Mouse (Mus musculus) stomach, adult 2 months (tissue): ENCODE measurements around the gene Lamb1. TPM values are rescaled to one million over a fixed set of nuclear protein-coding genes. Genes with fewer than 3 reads are reported as not detected.

ENCODE experiments used
- polyA plus RNA-seq: library from polyadenylated mRNA; depleted of rRNA; stranded (reverse); fragments of >200 nt; gene quantifications from 2 replicates; pipeline ENCODE4 v1.2.3, GENCODE M21; 2012; rRNA removed

Gene Lamb1
- 7.4 and 9.5 TPM in 2 replicates for polyA plus RNA-seq

GRCm38 (mm10) chr12:31265005-31265721 lies at the start of gene Lamb1:
Gene Lamb1, plus strand, starts transcription at chr12:31265234.

GRCm38 (mm10) chr12:31240470-31240869 lies 24.6 kb upstream of the Lamb1 start, which contains the start of gene Gm6993:
Gene Gm6993, plus strand, starts transcription at chr12:31240770.

DNA sequence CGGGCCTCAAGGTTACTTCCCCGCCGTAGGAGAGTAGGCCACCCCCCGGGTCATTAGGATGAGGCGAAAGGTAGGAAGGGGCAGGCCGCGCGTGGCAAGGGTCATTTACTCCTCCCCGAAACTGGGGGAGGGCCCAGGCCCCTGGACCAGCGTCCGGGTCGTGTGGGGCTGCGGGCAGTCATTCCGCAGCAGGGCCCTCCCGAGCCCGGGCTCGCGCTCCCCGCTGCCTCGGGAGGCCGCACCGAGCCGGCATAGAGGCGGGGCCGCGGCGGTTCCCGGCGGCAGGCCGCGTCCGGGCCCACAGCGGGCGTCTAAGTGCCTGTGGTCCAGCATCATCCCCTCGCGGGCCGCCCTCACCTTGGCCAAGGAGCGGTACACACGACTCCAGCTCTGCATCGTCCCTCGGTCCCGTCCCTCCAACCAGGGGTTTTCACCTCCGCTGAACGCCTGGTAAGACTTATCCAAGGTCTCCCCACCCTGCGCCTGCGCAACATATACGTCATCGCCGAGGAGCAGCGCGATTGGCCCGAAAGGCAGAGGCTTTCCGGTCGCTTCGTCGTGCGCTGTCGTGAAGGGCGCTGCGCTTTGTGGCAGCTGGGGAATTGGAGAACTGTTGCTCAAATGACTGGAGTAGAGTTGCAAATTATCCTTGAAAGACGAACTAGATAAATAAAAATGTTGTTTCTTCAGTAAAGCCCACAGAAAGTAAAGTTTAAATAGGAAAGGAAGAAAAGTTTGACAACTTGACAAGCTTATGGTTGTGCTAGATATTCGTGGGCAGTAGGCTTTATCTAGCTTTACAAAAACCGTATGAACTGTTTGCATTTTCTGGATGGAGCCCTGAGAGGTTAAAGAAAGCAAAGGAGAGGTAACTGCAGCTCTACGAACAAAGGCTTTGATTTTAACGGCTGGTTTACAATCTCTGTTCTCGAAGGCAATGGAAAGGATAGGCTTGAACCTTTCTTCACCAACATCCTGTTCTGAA lies 86.2 kb downstream of the Lamb1 start, which contains the start of gene Dld:
Gene Dld, minus strand, starts transcription at position 510 of the 985 bp plus-strand sequence.

Other genes starting within 250 kb of the Lamb1 start
- 3.2 and 3.4 TPM in 2 replicates for gene Fam110c, start 191.4 kb upstream of the Lamb1 start, polyA plus RNA-seq
- gene Gm6993, start 24.5 kb upstream of the Lamb1 start, polyA plus RNA-seq: not detected in 2 replicates
- gene Dld, start 86.2 kb downstream of the Lamb1 start, polyA plus RNA-seq: 1.9 and 2.9 TPM in 2 replicates
- gene Slc26a3, start 125.6 kb downstream of the Lamb1 start, polyA plus RNA-seq: 0.10 TPM in 1 of 2 replicates, not detected in the other
- 0.87 and 2.0 TPM in 2 replicates for gene Cbll1, start 234.4 kb downstream of the Lamb1 start, polyA plus RNA-seq